Mouse (Mus musculus): ENCODE data around the gene Nphp3.

The Nphp3 gene

DNA sequence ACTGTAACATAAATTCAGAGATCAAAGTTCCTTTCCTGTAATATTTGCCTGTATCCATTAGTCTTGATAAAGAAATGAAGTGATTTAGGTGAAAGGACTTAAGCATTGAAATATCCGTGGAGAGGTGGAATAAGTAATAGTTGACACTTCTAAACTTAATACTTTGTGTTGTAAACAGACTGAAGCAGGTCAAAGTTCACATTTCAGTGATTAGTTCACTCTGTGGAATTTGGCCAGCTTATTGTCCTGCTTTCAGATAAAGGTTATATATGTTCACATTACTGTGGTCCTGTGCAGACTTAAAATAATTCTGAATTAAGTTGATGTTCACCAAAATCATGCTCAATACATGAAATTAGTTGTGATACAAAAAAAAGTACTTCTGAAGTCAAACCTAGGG is 62.2 kb downstream of the Nphp3 start:
- DNase-seq (ENCODE audit: low spot score in 2 of 2), result no peak

DNA sequence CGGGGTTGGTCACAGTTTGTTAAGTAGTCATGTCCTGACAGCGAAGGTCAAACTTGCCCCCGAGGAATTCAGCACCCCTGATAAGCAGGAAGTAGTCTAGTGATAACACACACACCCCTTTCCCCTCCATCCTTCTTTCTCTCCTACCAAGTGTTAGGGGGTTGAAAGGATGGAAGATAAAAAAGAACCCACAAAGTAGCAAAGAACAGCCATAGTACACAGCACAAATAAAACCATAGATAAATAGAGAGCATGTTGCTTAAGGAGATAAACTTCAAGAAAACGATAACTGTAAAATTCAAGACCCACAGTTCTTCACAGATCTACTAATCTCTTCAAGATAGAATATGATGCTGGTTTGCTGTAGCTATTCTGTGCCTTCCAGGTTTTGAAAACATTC is 67.9 kb downstream of the Nphp3 start:
- DNase-seq (ENCODE audit: low spot score in 2 of 2), result no peak

DNA sequence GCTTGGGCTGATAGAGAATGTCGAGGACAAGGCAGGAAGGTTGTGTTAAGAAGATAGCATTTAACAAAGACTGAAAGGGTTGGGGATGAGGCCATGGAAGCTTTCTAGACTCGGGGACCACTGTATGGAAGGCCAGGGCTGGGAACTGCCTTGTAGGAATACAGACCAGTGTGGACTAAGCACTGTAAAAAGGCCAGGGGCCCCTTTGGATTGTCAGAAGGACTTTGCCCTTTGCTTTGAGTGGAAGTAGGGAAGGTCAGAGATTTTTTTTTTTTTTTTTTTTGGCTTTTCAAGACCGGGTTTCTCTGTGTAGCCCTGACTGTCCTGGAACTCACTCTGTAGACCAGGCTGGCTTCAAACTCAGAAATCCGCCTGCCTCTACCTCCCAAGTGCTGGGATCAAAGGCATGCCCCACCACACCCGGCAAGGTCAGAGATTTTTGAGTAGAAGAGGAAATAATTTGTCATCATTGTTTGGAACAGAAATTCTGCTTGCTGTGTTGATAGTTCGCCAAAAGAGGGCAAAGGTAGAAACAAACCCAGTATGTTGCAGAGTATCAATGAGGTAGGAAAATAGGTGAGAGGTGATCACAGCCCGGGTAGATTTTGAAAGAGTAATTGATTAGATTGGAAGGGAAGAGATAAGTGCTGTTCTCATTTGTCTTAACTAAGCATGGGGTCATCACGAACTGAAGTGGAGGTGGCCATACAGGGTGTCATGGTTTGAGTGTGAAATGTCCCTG is 68.7 kb downstream of the Nphp3 start:
- no peak for DNase-seq (ENCODE audit: low spot score in 2 of 2)

DNA sequence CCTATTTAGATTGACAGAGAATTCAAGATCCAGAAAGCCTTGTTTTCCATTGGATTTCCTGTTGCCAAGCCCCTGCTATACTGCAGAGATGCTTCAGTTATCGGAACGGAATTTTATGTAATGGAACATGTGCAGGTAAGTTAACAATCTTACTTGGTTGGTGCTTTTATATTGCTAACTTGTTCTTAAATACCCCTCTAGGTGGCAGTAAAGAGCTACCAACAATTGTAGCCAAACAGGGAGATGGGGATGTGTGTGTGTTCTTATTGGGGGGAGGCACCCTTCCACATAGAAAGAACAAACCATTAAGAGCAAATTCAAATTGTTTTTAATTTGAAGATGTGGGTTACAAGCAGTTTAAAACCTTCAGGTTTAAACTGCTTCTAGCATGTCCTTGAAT is 73.5 kb downstream of the Nphp3 start:
- no peak for DNase-seq (ENCODE audit: low spot score in 2 of 2)

DNA sequence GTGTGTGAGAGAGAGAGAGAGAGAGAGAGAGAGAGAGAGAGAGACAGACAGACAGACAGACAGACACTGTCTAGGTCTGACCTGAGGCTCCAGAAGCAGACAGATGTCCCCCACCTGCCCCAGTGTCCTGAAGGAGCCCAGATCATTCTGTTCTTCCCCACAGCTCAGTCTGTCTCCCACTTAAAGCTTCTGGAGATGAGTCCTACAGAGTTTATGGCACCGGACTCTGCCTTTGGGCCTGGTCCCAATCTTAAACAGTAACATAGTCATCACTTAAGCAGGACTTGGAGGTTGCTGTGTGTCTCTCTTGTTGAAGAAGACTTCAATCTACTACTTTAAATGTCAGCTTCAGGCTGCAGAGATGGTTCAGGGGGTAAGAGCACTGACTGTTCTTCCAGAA is 76.4 kb downstream of the Nphp3 start:
- DNase-seq (ENCODE audit: low spot score in 2 of 2), result no peak

DNA sequence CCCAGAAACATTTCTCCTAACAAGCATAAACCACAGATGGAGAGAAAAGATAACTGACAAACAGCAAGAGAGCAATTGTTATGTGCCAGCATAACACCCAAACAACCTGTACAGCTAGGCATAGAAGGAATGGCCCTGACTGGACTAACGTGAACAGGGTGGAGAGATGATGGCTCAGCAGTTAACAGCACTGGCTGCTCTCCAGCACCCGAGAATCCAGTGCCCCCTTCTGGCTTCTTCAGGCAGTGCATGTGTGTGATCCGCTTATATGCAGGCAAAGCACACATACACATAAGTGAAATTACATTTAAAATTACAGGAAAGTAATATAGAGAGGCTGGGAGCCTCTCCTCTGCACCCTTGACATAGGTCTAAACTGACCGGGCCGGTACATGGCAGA is 77.0 kb downstream of the Nphp3 start:
- DNase-seq (ENCODE audit: low spot score in 2 of 2), result no peak

DNA sequence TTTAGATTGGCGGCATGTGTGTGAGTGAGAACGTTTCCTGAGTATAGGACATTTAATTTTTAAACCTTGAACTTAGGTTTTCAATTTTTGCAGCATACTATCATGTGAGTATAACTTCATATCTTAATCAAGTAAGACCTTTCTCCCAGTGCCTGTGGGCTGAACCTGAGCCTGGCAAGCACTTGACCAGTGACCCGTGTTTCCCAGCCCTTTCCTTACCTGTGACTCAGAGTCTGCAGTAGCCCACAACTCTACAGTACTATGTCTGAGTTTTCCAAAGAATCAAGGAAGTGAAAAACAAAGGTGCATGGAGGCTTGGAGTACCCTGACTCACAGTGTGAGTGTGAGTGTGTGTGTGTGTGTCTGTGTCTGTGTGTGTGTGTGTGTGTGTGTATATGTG is 77.7 kb downstream of the Nphp3 start:
- no peak for DNase-seq (ENCODE audit: low spot score in 2 of 2)

DNA sequence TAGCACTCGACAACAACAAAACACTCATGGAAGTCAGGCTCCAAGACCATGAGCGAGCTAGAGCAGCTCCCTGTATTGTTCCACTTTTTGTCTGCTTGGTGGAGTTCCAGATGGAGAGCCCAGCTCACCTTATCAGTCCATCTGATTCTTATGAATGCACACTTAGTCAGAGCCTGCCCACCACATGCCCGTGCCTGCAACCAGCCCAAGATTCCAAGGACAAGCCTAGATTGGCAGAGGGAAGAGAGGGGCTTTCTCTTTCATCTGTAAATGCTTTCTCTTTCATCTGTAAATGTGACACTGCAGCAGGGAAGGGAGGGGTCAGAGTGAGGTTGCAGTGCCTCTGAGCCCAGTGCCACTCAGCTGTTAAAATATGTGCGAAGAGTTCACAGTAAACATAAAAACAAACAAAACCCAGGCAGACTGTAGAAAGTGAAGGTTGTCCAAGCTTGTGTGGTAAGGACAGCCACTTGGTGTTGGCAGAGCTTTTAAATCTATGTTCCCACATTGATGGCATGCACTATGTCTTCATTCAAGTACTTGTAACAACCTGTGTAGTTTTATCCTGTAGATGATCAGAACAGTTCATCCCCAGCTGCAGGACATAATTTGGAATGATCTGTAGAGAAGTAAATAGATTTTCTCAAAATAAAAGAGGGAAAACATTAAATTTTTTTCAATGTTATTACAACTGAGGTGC is 83.5 kb downstream of the Nphp3 start:
- DNase-seq (ENCODE audit: low spot score in 2 of 2), result no peak

DNA sequence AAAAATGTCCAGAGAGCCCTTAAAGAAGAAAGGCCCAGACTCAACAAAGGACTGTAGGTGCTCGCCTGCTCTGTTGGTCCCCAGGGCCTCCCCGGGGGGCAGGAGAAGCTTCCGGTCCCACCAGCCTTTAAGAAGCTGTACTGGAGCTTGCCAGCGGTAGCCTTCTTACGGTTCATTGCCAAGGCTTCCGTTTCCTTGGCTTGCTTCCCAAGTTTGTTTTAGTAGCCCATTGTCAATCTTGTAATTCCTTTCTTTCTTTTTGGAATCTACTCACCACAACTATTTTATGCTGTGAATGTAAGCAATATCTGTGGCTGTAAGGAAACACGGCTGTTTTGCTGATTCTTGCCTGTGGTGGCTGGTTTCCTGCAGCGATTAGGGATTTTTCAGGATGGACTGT is 86.2 kb downstream of the Nphp3 start:
- no peak for DNase-seq (ENCODE audit: low spot score in 2 of 2)

DNA sequence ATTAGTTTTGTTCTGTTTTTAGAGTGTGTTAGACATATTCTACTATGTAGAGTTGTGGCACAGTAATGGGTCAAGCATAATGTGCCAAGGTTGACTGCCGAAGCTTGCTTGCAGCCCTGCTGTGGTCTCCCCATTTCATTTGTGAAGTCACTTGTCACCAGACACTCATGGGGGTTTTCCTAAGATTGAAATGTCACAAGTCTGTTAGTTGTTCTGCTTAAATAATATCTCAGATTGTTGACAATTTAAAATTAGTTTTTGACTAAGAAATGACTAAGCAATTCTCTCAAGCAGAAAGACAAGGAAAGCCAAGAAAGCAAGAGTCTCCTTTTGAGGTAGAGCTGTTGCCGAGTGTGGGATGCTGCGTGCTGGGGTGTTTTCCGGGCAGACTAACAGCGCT is 90.6 kb downstream of the Nphp3 start:
- no peak for DNase-seq (ENCODE audit: low spot score in 2 of 2)
